Mouse (Mus musculus) neural tube, embryonic 12.5 days (tissue): ENCODE results near the gene Gadd45g. TPM values are rescaled to one million over a fixed set of nuclear protein-coding genes. Genes with fewer than 3 reads are reported as not detected.

Experiments used
- ATAC-seq: fragments of 200-750 bp; cut with Nextera tagmentation; 2 replicates; pipeline ENCODE4 v1.8.0; 2017; ENCODE audit warnings: low read depth, mild to moderate bottlenecking, moderate TSS enrichment, moderate library complexity; ENCODE audit not compliant: low FRiP score
- H3K27ac ChIP-seq: fragments of 300-500 bp; sonication (generic); 2 replicates; pipeline ENCODE4 v1.5.1; 2016
- H3K27me3 ChIP-seq: fragments of 300-500 bp; sonication (generic); replicated peaks from 2 replicates; pipeline ENCODE4 v1.6.1; 2016; ENCODE audit warnings: mild to moderate bottlenecking
- H3K36me3 ChIP-seq: fragments of 300-500 bp; sonication (generic); 2 replicates; pipeline ENCODE4 v1.6.1; 2016; ENCODE audit warnings: mild to moderate bottlenecking
- H3K4me1 ChIP-seq: fragments of 300-500 bp; sonication (generic); 2 replicates; pipeline ENCODE4 v1.6.1; 2016
- H3K4me2 ChIP-seq: fragments of 300-500 bp; sonication (generic); replicated peaks from 2 replicates; pipeline ENCODE4 v1.6.1; 2016; ENCODE audit warnings: mild to moderate bottlenecking
- H3K4me3 ChIP-seq: fragments of 300-500 bp; sonication (generic); 2 replicates; pipeline ENCODE4 v1.5.1; 2016
- H3K9ac ChIP-seq: fragments of 300-500 bp; sonication (generic); 2 replicates; pipeline ENCODE4 v1.6.1; 2016; ENCODE audit warnings: mild to moderate bottlenecking
- H3K9me3 ChIP-seq: fragments of 300-500 bp; sonication (generic); 2 replicates; pipeline ENCODE4 v1.6.1; 2016; ENCODE audit warnings: mild to moderate bottlenecking
- WGBS: fragments of 180-500 bp; shearing (Covaris S2); methylation state at CpG from one replicate; pipeline ENCODE4 v1.1.7; 2016; 5-methylcytosine and 5-hydroxymethylcytosine counted together
- polyA plus RNA-seq: library from polyadenylated mRNA; unstranded; fragments of >200 nt; fragmentation: Nextera tagmentation; extraction: Ambion mirVana; gene quantifications from 2 replicates; pipeline ENCODE4 v1.2.1, GENCODE M21; 2016

Gadd45g gene
- polyA plus RNA-seq, 1 experiment from 2014 or later: 261 TPM

DNA sequence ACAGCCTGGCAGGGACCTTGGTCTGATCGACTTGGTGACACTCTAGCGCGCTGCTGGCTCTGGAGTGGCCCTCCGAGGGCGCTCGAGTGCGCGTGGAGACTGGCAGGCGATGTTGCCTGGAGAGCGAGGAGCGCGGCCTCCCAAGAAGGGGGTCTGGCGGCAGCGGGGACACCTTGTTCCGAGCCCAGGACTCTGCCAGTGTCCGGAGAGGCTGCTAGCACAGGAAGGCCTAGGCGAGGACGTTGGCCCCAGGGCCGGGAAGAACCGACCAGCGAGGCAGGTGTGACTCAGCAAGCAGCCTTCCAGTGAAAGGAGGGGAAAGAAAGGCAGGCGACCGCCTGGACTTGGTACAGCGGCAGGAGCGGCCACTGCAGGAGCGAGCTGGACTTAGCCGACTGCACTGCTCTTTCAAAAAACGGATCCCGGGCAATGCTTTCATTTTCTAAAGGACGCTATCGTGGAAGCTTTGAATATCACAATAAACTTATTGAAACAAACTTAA, 1.6 kb downstream of the Gadd45g start:
- under 1% methylated on average over 31 of the region's 31 CpGs for WGBS
- H3K27ac ChIP-seq: peak overlapping the region; percentile 82
- H3K9ac ChIP-seq: peak overlapping the region; percentile 78
- H3K9me3 ChIP-seq: no peaks in the 10 kb centered on the region
- H3K27me3 ChIP-seq: peaks cover 26% of the 10 kb centered on the region
- no peaks in the 10 kb centered on the region for H3K36me3 ChIP-seq
- 0 out of 2 replicates have a peak, but pooled peaks have one; percentile 10 for ATAC-seq
- peak overlapping the region; percentile 67 for H3K4me3 ChIP-seq
- peaks cover 45% of the 10 kb centered on the region for H3K4me1 ChIP-seq
- H3K4me2 ChIP-seq: peak overlapping the region; percentile 82

DNA sequence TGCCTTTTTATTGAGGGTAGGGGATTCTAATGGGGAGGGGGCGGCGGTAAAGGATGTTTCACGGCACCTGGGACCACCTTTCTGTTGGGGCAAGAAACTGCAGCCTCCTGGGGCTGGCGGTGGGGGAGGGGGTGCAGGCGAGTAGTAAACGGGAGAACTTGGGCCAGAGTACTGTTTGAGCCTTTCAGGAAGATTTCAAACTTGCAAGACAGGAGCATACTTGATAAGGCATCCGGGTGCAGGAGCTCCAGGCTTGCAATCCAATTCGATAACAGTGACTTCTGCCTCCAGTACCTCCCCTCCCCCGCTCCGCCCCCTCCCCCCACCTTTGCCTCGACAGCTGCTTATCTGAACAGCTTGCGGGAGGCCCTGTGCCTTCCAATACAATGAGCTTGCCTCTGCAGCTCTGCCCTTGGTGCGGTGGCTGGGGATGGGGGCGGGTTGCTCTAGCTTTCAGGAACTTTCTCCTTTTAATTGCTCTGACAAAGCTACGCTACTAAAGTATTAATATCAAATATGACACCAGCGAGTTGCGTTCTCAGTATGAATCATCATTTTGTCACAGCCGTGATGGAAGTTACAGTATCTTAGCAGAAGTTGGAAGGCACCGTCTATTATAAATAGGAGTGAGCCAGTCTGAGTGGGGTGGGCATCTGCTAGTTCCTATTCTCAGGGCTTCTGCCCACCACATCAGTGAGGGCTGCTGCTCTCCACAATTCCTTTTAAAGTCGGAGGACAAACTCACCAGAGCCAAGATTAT, 2.2 kb downstream of the Gadd45g start:
- Histone ChIP-seq H3K9me3 (no peaks in the 10 kb centered on the region), H3K36me3 (no peaks in the 10 kb centered on the region), H3K4me3 (peak overlapping the region; percentile 67), H3K4me2 (peak overlapping the region; percentile 82), H3K4me1 (peaks cover 52% of the 10 kb centered on the region), H3K27ac (peak overlapping the region; percentile 82), H3K9ac (peak overlapping the region; percentile 78), H3K27me3 (peaks cover 23% of the 10 kb centered on the region)
- peak; percentile 43 for ATAC-seq
- 2% methylated on average over 20 of the region's 20 CpGs for WGBS

DNA sequence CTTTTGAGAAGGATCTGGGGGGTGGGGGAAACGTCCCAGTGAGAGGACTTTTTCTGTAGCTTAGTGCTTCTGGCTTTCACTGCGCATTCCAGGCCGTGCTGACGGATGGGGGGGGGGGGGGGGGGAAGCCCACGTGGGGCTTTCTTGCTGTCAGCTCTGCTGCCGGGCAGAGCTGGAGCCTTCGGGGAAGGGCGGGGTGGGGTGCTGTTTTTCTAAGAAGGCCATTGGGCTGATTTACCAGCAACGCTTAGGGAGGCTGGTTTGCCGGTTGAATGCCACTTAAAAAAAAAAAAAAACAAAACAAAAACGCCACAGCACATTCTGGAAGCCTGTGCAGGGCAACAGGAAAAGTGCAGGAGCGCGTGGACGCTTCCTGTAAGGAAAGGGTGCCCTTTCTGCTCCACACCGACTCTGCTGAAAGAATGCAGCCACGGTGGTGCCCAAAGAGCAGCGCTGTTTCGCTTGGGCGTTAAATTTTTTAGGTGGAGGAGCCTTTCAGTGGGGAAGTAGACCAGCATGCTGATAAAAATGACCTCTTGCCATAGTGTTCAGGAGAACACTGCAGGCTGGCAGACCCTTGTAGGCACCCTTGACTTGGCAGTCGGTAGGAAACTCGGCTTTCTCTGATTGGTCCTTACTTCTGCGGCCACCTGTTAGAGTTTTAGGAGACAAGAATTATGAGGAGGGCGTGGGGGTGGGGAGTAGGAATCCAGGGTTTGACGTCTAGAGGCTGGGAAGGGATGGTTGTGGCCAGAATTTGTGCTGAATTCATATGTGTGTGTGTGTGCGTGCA, 3.0 kb downstream of the Gadd45g start:
- 5% methylated on average over 25 of the region's 25 CpGs for WGBS
- peaks cover 54% of the 10 kb centered on the region for H3K4me1 ChIP-seq
- no peaks in the 10 kb centered on the region for H3K36me3 ChIP-seq
- H3K4me2 ChIP-seq: peak overlapping the region; percentile 82
- peak overlapping the region; percentile 78; the same call in 1 of the 2 replicates for H3K9ac ChIP-seq
- no peaks in the 10 kb centered on the region for H3K9me3 ChIP-seq
- peaks cover 22% of the 10 kb centered on the region for H3K27me3 ChIP-seq
- no peak overlapping the region for H3K27ac ChIP-seq
- H3K4me3 ChIP-seq: peak overlapping the region; percentile 67
- no peak for ATAC-seq

DNA sequence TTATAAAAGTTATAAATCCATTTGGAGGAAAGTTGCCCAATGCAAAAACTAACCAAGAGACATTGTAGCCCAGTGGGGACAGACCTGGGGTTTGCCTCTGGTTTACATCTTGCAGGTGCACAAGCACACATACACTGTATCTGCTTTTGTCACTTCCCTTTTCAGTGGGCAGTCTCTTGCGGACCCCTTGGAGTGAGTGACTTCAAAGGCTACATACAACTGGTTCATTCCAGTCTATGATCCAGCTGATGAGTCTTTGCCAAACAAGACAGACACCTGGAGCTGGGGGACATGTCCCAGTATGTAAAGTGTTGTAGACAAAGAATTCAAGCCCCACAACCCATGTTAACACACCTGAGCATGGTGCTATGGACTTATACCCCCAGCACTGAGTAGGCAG, 4.1 kb downstream of the Gadd45g start:
- Histone ChIP-seq H3K36me3 (no peaks in the 10 kb centered on the region), H3K4me1 (peaks cover 46% of the 10 kb centered on the region), H3K27me3 (peaks cover 33% of the 10 kb centered on the region)

DNA sequence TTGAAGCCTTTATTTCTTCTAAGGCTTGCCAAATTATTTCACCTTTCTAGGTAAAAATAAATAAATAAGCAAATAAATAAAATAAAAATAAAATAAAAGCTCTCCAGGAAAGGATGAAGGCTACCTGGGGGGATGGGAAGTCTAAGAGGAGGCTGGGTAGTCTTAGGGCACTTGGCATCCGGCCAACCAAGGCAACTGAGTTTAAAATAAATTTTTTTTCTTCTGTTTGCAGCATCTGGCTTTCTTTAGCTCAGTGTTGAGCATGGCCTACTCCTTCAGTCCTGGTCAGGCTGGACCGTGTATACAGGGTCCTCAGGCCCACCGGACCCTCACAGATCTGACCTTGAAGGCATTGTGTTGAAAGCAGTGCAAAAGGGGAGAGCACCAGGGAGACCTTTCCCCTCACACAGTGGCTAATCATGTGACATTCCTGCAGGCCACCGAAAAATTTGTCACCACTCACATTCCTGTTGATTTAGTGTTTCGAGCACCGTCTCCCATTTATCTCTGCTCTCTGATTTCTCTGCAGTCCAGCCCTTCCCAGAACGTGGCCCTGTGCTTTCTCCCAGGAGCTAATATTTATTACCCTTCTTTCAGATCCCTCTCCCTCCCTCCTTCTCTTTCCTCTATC, 6.2 kb downstream of the Gadd45g start:
- ATAC-seq: no peak
- Histone ChIP-seq H3K36me3 (no peaks in the 10 kb centered on the region), H3K27me3 (peaks cover 35% of the 10 kb centered on the region), H3K27ac (no peak overlapping the region), H3K4me2 (0 out of 2 replicates have a peak overlapping the region, but pooled peaks have one; percentile 25), H3K9ac (no peak overlapping the region), H3K4me1 (peaks cover 43% of the 10 kb centered on the region), H3K4me3 (no peak overlapping the region), H3K9me3 (no peaks in the 10 kb centered on the region)
- 28% methylated on average over 7 of the region's 7 CpGs for WGBS

More for the DNA sequence above, 4.1 kb downstream of the Gadd45g start:
- H3K27ac ChIP-seq: no peak overlapping the region
- no peaks in the 10 kb centered on the region for H3K9me3 ChIP-seq
- no peak overlapping the region for H3K4me2 ChIP-seq
- ATAC-seq: no peak
- 73% methylated on average over 1 of the region's 1 CpGs for WGBS
- H3K4me3 ChIP-seq: no peak overlapping the region
- H3K9ac ChIP-seq: no peak overlapping the region

DNA sequence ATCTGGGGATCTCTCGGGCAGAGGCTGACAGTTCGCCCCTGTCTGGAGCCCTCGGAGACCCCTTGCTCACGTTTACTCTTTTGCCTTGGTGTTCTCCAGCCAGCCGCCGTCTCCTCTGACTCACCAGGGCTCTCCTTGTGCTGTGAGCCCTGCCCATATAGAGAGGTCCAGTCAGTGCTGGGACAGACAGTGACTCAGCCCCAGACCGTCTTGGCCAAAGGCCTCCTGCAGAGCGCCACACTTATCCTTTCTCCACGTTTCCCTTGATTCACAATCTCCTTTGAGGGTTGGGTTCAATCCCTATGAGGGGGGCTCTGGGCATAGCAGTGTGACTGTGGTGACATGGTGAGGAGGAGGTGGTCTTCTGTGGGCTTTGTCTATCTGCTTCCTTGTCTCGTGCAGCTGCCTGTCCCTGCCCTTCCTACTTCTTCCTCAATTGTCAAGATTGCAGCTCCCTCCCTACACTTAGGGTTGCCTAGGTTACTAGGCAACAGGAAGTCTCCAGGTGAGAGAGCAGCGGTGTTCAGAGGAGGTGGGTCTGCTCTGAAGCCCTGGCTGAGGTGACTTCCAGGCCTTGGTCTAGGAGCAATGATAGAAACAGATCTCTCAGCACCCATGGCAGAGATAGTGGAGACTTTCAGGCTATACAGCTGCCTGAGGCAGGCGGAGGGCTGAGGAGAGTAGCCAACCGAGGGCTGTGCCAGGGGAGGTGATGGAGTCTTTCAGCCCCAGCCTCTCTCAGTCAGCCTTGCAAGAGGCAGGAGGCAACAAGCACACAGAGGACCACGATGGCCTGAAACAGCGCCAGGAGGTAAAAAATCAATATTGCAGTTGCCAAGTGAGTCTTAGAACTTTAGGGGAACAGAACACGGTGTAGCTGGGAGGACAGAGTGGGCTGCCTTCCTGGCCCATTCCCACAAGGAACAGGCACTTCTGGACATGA, 7.1 kb downstream of the Gadd45g start:
- H3K9ac ChIP-seq: no peak overlapping the region
- H3K27me3 ChIP-seq: peaks cover 35% of the 10 kb centered on the region
- no peak overlapping the region for H3K27ac ChIP-seq
- no peak overlapping the region for H3K4me3 ChIP-seq
- no peaks in the 10 kb centered on the region for H3K36me3 ChIP-seq
- no peaks in the 10 kb centered on the region for H3K9me3 ChIP-seq
- H3K4me2 ChIP-seq: 0 out of 2 replicates have a peak overlapping the region, but pooled peaks have one; percentile 25
- no peak for ATAC-seq
- 21% methylated on average over 16 of the region's 16 CpGs for WGBS
- peaks cover 34% of the 10 kb centered on the region for H3K4me1 ChIP-seq

DNA sequence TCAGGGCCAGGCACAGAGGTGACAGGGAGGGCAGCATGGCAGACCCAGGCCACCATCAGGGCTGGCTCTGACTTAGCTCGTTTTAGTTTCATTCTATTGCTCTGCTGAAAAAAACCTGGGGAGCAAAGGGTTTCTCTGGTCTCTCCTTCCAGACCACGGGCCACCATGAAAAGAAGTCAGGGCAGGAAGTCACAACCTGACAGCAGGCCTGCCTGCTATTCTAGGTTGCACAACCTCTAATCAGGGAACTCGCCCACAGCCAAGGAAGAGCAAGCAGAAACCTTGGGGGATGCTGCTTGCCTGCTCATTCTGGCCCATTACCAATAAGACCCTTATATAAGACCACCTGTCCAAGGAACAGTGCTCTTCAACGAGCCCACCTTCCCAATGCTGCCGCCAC, 9.1 kb downstream of the Gadd45g start:
- Histone ChIP-seq H3K9ac (no peak overlapping the region), H3K4me3 (no peak overlapping the region), H3K9me3 (no peaks in the 10 kb centered on the region), H3K4me1 (peaks cover 18% of the 10 kb centered on the region), H3K27me3 (peaks cover 41% of the 10 kb centered on the region), H3K27ac (no peak overlapping the region), H3K36me3 (no peaks in the 10 kb centered on the region), H3K4me2 (no peak overlapping the region)
- WGBS: 80% methylated on average over 5 of the region's 5 CpGs
- ATAC-seq: no peak

DNA sequence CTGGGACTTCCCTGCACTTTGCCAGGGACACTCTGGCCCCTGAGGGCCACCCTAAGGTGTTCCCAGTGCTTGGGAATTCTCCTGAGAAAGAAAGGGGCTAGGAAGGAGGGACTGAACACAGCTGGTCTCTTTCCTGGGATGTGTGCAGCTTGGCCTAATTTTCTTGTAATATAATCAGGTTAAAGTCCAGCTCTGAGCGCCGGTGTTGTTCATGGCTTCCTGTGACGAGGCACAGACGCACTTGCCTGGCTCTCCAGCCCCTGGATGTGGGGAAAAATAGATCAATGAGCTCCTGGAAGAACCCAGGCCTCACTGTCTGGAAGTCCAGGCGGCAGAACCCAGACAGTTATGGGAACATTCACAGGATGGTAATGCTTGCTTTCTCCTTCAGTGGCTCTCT, 10.7 kb downstream of the Gadd45g start:
- H3K36me3 ChIP-seq: no peaks in the 10 kb centered on the region
- 76% methylated on average over 5 of the region's 5 CpGs for WGBS
- no peak overlapping the region for H3K9ac ChIP-seq
- peaks cover 30% of the 10 kb centered on the region for H3K27me3 ChIP-seq
- H3K9me3 ChIP-seq: no peaks in the 10 kb centered on the region
- no peak overlapping the region for H3K27ac ChIP-seq
- H3K4me3 ChIP-seq: no peak overlapping the region
- peaks cover 16% of the 10 kb centered on the region for H3K4me1 ChIP-seq
- H3K4me2 ChIP-seq: no peak overlapping the region
- no peak for ATAC-seq

DNA sequence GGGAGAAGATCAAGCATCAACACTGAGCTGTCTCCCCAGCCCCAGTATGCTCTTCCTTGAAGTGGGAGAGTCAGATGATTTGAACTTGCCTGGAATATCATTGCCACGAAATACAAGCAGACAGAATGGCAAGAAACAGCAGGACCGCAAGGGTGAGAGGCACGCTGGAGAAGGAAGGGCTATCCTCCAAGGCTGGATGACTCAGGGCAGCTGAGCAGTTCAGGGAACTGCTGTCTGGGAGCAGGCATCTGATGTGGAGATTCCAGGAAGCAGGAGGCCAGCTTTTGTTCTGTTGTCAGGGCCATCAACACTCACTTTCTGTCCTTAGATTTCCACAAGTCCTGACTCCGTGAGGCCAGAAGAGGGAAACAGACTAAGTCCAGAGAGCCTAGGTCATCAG, 12.0 kb downstream of the Gadd45g start:
- no peak overlapping the region for H3K27ac ChIP-seq
- peaks cover 29% of the 10 kb centered on the region for H3K27me3 ChIP-seq
- 45% methylated on average over 4 of the region's 4 CpGs for WGBS
- ATAC-seq: no peak
- H3K4me3 ChIP-seq: no peak overlapping the region
- no peaks in the 10 kb centered on the region for H3K36me3 ChIP-seq
- H3K9ac ChIP-seq: no peak overlapping the region
- peaks cover 4% of the 10 kb centered on the region for H3K4me1 ChIP-seq
- H3K4me2 ChIP-seq: no peak overlapping the region
- no peaks in the 10 kb centered on the region for H3K9me3 ChIP-seq

DNA sequence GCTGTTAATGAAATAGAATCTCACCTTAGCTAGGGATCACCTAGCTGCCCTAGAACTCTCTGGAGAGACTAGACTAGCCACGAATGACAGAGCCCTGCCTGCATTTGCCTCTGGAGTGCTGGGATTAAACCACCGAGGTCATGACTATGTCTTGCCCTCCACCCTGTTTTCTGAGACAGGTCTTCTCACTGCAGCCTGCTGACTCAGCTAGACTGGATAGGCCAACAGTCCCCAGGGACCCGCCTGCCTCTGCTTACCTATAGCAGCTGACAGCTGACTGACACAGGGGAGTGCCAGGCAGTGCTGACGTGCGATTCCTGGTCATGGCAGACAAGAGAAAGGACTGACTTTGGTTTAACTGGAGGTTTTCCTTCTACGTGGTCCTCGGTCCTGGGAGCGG, 12.7 kb downstream of the Gadd45g start:
- ATAC-seq: no peak
- Histone ChIP-seq H3K4me1 (no peaks in the 10 kb centered on the region; the same call in 1 of the 2 replicates), H3K27ac (no peak overlapping the region), H3K4me3 (no peak overlapping the region), H3K36me3 (no peaks in the 10 kb centered on the region), H3K27me3 (peaks cover 24% of the 10 kb centered on the region), H3K9ac (no peak overlapping the region), H3K4me2 (no peak overlapping the region), H3K9me3 (no peaks in the 10 kb centered on the region)
- 89% methylated on average over 8 of the region's 8 CpGs for WGBS

DNA sequence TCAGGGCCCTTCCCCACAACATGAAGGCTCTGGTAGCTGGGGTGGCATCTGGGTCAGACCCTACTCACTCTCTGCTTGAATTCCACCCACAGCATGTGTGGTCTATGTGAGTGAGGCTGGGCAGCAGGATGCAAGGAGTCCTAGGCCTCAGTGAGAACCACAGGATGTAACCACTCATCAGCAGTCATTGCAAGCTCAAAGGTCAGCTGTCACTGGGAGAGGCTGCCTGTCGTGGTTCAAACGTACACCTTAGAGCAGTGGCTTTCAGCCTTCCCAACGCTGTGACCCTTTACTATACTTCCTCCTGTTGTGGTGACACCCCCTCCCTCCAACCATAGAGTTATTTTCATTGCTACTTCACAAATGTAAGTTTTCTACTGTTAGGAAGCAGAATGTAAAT, 13.3 kb downstream of the Gadd45g start:
- Histone ChIP-seq H3K27ac (no peak overlapping the region), H3K9ac (no peak overlapping the region), H3K4me2 (no peak overlapping the region), H3K36me3 (no peaks in the 10 kb centered on the region), H3K9me3 (no peaks in the 10 kb centered on the region), H3K4me1 (no peaks in the 10 kb centered on the region; the same call in 1 of the 2 replicates), H3K4me3 (no peak overlapping the region), H3K27me3 (peaks cover 17% of the 10 kb centered on the region)
- ATAC-seq: no peak
- WGBS: 71% methylated on average over 3 of the region's 3 CpGs
